Mouse (Mus musculus): ENCODE measurements around the gene Naf1. TPM values are rescaled to one million over a fixed set of nuclear protein-coding genes. Genes with fewer than 3 reads are reported as not detected.

Naf1 gene
- 1.9 and 2.1 TPM in 2 replicates for polyA plus RNA-seq (2015; fragmentation: Nextera tagmentation; extraction: Ambion mirVana)

- H3K27me3 ChIP-seq, result no peaks in the 10 kb centered on the region
- H3K36me3 ChIP-seq, result no peaks in the 10 kb centered on the region
- H3K9me3 ChIP-seq, result no peaks in the 10 kb centered on the region
- under 1% methylated on average over 37 of the region's 37 CpGs for WGBS
- peak within 1 kb of the TSS; percentile 84 for H3K4me3 ChIP-seq
- H3K4me1 ChIP-seq (replicated peaks), result peaks cover 18% of the 10 kb centered on the region
- peak within 1 kb of the TSS; percentile 86 for H3K4me2 ChIP-seq
- ATAC-seq (ENCODE audit: low FRiP score), result peak; percentile 98
- peak within 1 kb of the TSS; percentile 82 for H3K9ac ChIP-seq
- peak within 1 kb of the TSS; percentile 82 for H3K27ac ChIP-seq
Observed at GRCm38 (mm10) chr8:66860023-66860422, at the start of gene Naf1. Gene Naf1, plus strand, starts transcription at chr8:66860217.

- H3K27ac ChIP-seq, result no peak overlapping the region
- no peaks in the 10 kb centered on the region for H3K36me3 ChIP-seq
- peak overlapping the region; percentile 82 for H3K9ac ChIP-seq
- peak; percentile 57 for ATAC-seq (ENCODE audit: low FRiP score)
- peak overlapping the region; percentile 84 for H3K4me3 ChIP-seq
- H3K4me2 ChIP-seq, result peak overlapping the region; percentile 86
- H3K4me1 ChIP-seq (replicated peaks), result peaks cover 18% of the 10 kb centered on the region
- under 1% methylated on average over 45 of the region's 46 CpGs for whole genome bisulfite sequencing
- no peaks in the 10 kb centered on the region for H3K9me3 ChIP-seq
- no peaks in the 10 kb centered on the region for H3K27me3 ChIP-seq
Observed at GRCm38 (mm10) chr8:66860921-66861588, 1.0 kb downstream of the Naf1 start.

- WGBS, result 55% methylated on average over 5 of the region's 5 CpGs
- H3K36me3 ChIP-seq, result peaks cover 4% of the 10 kb centered on the region; the same call in 1 of the 2 replicates
- no peaks in the 10 kb centered on the region for H3K27me3 ChIP-seq
- peak overlapping the region; percentile 86 for H3K4me2 ChIP-seq
- no peak overlapping the region for H3K27ac ChIP-seq
- no peaks in the 10 kb centered on the region for H3K9me3 ChIP-seq
- H3K4me3 ChIP-seq, result peak overlapping the region; percentile 84
- peaks cover 18% of the 10 kb centered on the region for H3K4me1 ChIP-seq (replicated peaks)
- peak overlapping the region; percentile 39; the same call in 1 of the 2 replicates for H3K9ac ChIP-seq
- ATAC-seq (ENCODE audit: low FRiP score), result no peak
Observed at GRCm38 (mm10) chr8:66861589-66862500, 1.8 kb downstream of the Naf1 start.

- WGBS, result 95% methylated on average over 3 of the region's 3 CpGs
- H3K4me3 ChIP-seq, result no peak overlapping the region
- no peaks in the 10 kb centered on the region for H3K9me3 ChIP-seq
- ATAC-seq (ENCODE audit: low FRiP score), result no peak
- no peak overlapping the region for H3K4me2 ChIP-seq
- H3K4me1 ChIP-seq (replicated peaks), result peaks cover 18% of the 10 kb centered on the region
- H3K27me3 ChIP-seq, result no peaks in the 10 kb centered on the region
- H3K36me3 ChIP-seq, result peaks cover 6% of the 10 kb centered on the region; the same call in 1 of the 2 replicates
- no peak overlapping the region for H3K27ac ChIP-seq
- H3K9ac ChIP-seq, result no peak overlapping the region
Observed at GRCm38 (mm10) chr8:66863761-66864160, 3.7 kb downstream of the Naf1 start.

GRCm38 (mm10) chr8:66865120-66865519 is 5.1 kb downstream of the Naf1 start:
- 38% methylated on average over 1 of the region's 1 CpGs for WGBS
- Histone ChIP-seq H3K27ac (no peak overlapping the region), H3K27me3 (no peaks in the 10 kb centered on the region), H3K9ac (no peak overlapping the region), H3K4me2 (no peak overlapping the region), H3K4me3 (no peak overlapping the region), H3K36me3 (peaks cover 6% of the 10 kb centered on the region; the same call in 1 of the 2 replicates), H3K9me3 (no peaks in the 10 kb centered on the region), H3K4me1 (replicated peaks) (peaks cover 18% of the 10 kb centered on the region)
- ATAC-seq (ENCODE audit: low FRiP score), result no peak

GRCm38 (mm10) chr8:66867679-66868078 is 7.7 kb downstream of the Naf1 start:
- 74% methylated on average over 3 of the region's 3 CpGs for WGBS
- no peaks in the 10 kb centered on the region for H3K27me3 ChIP-seq
- H3K4me1 ChIP-seq (replicated peaks), result no peaks in the 10 kb centered on the region; the same call in 1 of the 2 replicates
- H3K4me3 ChIP-seq, result no peak overlapping the region
- no peak for ATAC-seq (ENCODE audit: low FRiP score)
- H3K9me3 ChIP-seq, result no peaks in the 10 kb centered on the region
- no peak overlapping the region for H3K9ac ChIP-seq
- no peak overlapping the region for H3K27ac ChIP-seq
- H3K36me3 ChIP-seq, result peaks cover 6% of the 10 kb centered on the region; the same call in 1 of the 2 replicates
- H3K4me2 ChIP-seq, result no peak overlapping the region

GRCm38 (mm10) chr8:66869211-66869932 is 9.4 kb downstream of the Naf1 start:
- peaks cover 6% of the 10 kb centered on the region; the same call in 1 of the 2 replicates for H3K36me3 ChIP-seq
- ATAC-seq (ENCODE audit: low FRiP score), result no peak
- H3K9me3 ChIP-seq, result no peaks in the 10 kb centered on the region
- no peak overlapping the region for H3K4me2 ChIP-seq
- no peak overlapping the region for H3K27ac ChIP-seq
- no peaks in the 10 kb centered on the region for H3K27me3 ChIP-seq
- no peak overlapping the region for H3K9ac ChIP-seq
- H3K4me3 ChIP-seq, result no peak overlapping the region
- no peaks in the 10 kb centered on the region; the same call in 1 of the 2 replicates for H3K4me1 ChIP-seq (replicated peaks)
- WGBS, result 12% methylated on average over 1 of the region's 1 CpGs

- H3K4me2 ChIP-seq, result no peak overlapping the region
- no peaks in the 10 kb centered on the region for H3K9me3 ChIP-seq
- no peaks in the 10 kb centered on the region for H3K4me1 ChIP-seq (replicated peaks)
- no peak overlapping the region for H3K27ac ChIP-seq
- no peak overlapping the region for H3K4me3 ChIP-seq
- H3K27me3 ChIP-seq, result no peaks in the 10 kb centered on the region
- H3K9ac ChIP-seq, result no peak overlapping the region
- H3K36me3 ChIP-seq, result peaks cover 11% of the 10 kb centered on the region
- no peak for ATAC-seq (ENCODE audit: low FRiP score)
- 78% methylated on average over 1 of the region's 1 CpGs for WGBS
Observed at GRCm38 (mm10) chr8:66883866-66884265, 23.8 kb downstream of the Naf1 start.

GRCm38 (mm10) chr8:66891879-66892278 is 31.9 kb downstream of the Naf1 start:
- no peak overlapping the region for H3K27ac ChIP-seq
- no peaks in the 10 kb centered on the region for H3K27me3 ChIP-seq
- H3K4me1 ChIP-seq (replicated peaks), result no peaks in the 10 kb centered on the region
- peaks cover 7% of the 10 kb centered on the region for H3K36me3 ChIP-seq
- no peak overlapping the region for H3K4me2 ChIP-seq
- ATAC-seq (ENCODE audit: low FRiP score), result no peak
- no peak overlapping the region for H3K9ac ChIP-seq
- 98% methylated on average over 2 of the region's 2 CpGs for WGBS
- no peak overlapping the region for H3K4me3 ChIP-seq
- H3K9me3 ChIP-seq, result no peaks in the 10 kb centered on the region

- Histone ChIP-seq H3K27me3 (no peaks in the 10 kb centered on the region), H3K9me3 (no peaks in the 10 kb centered on the region), H3K4me3 (no peak overlapping the region), H3K4me2 (no peak overlapping the region), H3K27ac (no peak overlapping the region), H3K9ac (no peak overlapping the region), H3K4me1 (replicated peaks) (no peaks in the 10 kb centered on the region), H3K36me3 (no peaks in the 10 kb centered on the region)
- 79% methylated on average over 2 of the region's 2 CpGs for WGBS
- ATAC-seq (ENCODE audit: low FRiP score), result no peak
Observed at GRCm38 (mm10) chr8:66905000-66905399, 45.0 kb downstream of the Naf1 start.

- H3K27me3 ChIP-seq, result no peaks in the 10 kb centered on the region
- no peaks in the 10 kb centered on the region for H3K36me3 ChIP-seq
- no peak overlapping the region for H3K4me2 ChIP-seq
- 96% methylated on average over 4 of the region's 4 CpGs for WGBS
- no peak overlapping the region for H3K4me3 ChIP-seq
- peaks cover under 1% of the 10 kb centered on the region; the same call in 1 of the 2 replicates for H3K4me1 ChIP-seq (replicated peaks)
- no peak for ATAC-seq (ENCODE audit: low FRiP score)
- H3K27ac ChIP-seq, result no peak overlapping the region
- no peaks in the 10 kb centered on the region for H3K9me3 ChIP-seq
- no peak overlapping the region for H3K9ac ChIP-seq
Observed at GRCm38 (mm10) chr8:66905557-66905956, 45.5 kb downstream of the Naf1 start.

GRCm38 (mm10) chr8:66906116-66906515 is 46.1 kb downstream of the Naf1 start:
- no peak for ATAC-seq (ENCODE audit: low FRiP score)
- 91% methylated on average over 8 of the region's 8 CpGs for WGBS

More at GRCm38 (mm10) chr8:66906116-66906515, 46.1 kb downstream of the Naf1 start:
- H3K9ac ChIP-seq, result no peak overlapping the region
- H3K4me1 ChIP-seq (replicated peaks), result peaks cover 4% of the 10 kb centered on the region
- no peak overlapping the region for H3K27ac ChIP-seq
- no peak overlapping the region for H3K4me2 ChIP-seq
- H3K9me3 ChIP-seq, result no peaks in the 10 kb centered on the region
- no peak overlapping the region for H3K4me3 ChIP-seq
- no peaks in the 10 kb centered on the region for H3K36me3 ChIP-seq
- no peaks in the 10 kb centered on the region for H3K27me3 ChIP-seq

Data from hindbrain, embryonic 13.5 days (tissue).